Mouse (Mus musculus) left cerebral cortex, postnatal 10 days (tissue): ENCODE data around the gene Cep104. TPM values are rescaled to one million over a fixed set of nuclear protein-coding genes. Genes with fewer than 3 reads are reported as not detected.

Experiments used
- DNase-seq, 2 experiments: peaks; one replicate each; pipeline ENCODE4 v3.0.0; 2021 to 2022; ENCODE audit warnings: low spot score in 2 of 2, mixed read lengths in 1 of 2; ENCODE audit errors: extremely low spot score in 1 of 2
- intact Hi-C: fragments of 180-260 bp; cut with DNase I; formaldehyde crosslinking; loops from one replicate; pipeline ENCODE4 v1.15.1; 2025
- total RNA-seq, 2 experiments: library from RNA; stranded (reverse); gene quantifications; 2 replicates each; pipeline ENCODE4 v1.2.3; 2021

Gene Cep104
- 10 to 100 TPM; 23.8 to 24.0 TPM for total RNA-seq

GRCm38 (mm10) chr4:153974431-153975291 lies at the start of gene Cep104, which contains the start of gene Dffb:
Cep104 (plus strand) TSS chr4:153975194.
Dffb (minus strand) TSS chr4:153975126.
- peak; percentile 93 to 96 for DNase-seq
- intact Hi-C loops: no loop called here

DNA sequence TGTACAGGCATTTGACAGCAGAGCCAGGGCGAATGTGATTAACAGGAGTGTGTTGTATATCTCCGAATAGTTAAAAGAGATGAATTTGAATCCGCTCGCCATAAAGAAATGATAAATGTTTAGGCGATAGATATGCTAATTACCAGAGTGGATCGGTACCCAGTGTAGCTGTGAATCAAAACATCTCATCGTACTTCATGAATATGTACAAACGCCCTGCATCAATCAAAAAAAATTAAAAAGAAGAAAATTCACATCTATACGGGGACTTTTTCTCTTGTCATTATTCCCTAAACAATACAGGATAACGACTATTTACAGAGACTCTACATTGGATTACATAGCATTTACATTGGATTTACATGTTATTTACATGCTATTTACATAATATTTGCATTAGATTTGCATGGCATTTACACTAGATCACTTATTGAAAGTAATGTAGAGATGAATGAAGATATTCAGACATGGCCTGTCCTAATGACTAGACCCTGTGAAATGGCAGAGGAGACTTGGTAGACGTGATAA lies 46.2 kb upstream of the Cep104 start:
- intact Hi-C loops: no loop called here
- no peak for DNase-seq

- no peak for DNase-seq
- intact Hi-C loops: no loop called here
Measured at GRCm38 (mm10) chr4:153929425-153929824, 45.6 kb upstream of the Cep104 start.

DNA sequence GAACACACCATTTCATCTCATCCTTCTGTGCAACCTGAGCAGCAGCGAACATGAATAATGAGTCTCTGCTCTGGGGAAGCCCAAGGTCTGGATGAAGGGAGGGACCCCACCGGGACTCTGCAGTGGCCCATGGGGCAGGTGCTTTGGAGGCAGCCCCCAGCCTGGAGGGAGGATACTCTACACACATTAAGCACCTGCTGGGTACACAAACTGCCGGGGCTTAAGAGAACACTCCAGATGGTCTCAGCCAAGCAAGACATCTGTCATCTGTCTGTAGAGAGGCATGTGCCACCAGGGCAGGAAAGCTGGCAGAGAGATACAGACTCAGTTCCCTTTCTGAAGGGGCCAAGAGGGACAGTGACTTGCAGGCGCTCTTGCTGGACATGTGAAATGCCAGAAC lies 45.1 kb upstream of the Cep104 start:
- intact Hi-C loops: loop anchor here (10.0 kb wide), 1 partner anchor 1405 kb away; no protein-coding TSS in a partner anchor
- DNase-seq: no peak

- peak in 1 of 2 experiments; percentile 60 for DNase-seq
- intact Hi-C loops: loop anchor here (5.0 kb wide), 2 partner anchors 136 to 456 kb away; no protein-coding TSS in a partner anchor
Measured at GRCm38 (mm10) chr4:153943243-153943642, 31.8 kb upstream of the Cep104 start.

GRCm38 (mm10) chr4:153944261-153944660 lies 30.7 kb upstream of the Cep104 start:
- intact Hi-C loops: loop anchor here (5.0 kb wide), 2 partner anchors 137 to 457 kb away; no protein-coding TSS in a partner anchor

GRCm38 (mm10) chr4:153945741-153946140 lies 29.3 kb upstream of the Cep104 start:
- no peak for DNase-seq
- intact Hi-C loops: no loop called here

More at GRCm38 (mm10) chr4:153944261-153944660, 30.7 kb upstream of the Cep104 start:
- peak in 1 of 2 experiments; percentile 38 for DNase-seq

- DNase-seq: no peak
- intact Hi-C loops: no loop called here
Measured at GRCm38 (mm10) chr4:153950372-153950771, 24.6 kb upstream of the Cep104 start.

DNA sequence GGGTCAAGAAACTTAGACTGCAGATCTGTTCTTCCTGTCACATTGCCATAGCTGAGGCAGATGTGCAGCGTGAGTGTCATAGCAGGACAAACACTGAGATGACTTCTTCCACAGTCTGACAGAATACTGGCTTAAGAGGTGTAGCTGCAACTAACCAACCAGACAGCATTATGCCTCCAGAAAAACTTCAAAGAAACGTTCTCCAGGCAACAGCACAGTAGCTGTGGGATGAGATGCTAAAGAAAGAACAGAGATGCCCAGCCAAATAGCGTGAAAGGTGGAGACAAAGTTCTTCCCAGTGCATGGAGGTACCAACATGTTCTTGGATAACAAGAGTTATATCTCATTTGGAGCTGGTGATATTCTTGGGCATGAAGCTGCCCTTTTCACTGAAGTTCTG lies 23.8 kb upstream of the Cep104 start:
- DNase-seq: no peak
- intact Hi-C loops: no loop called here

GRCm38 (mm10) chr4:153951692-153952091 lies 23.3 kb upstream of the Cep104 start:
- intact Hi-C loops: no loop called here

GRCm38 (mm10) chr4:153955651-153956050 lies 19.3 kb upstream of the Cep104 start:
- intact Hi-C loops: no loop called here

More at GRCm38 (mm10) chr4:153951692-153952091, 23.3 kb upstream of the Cep104 start:
- no peak for DNase-seq

DNA sequence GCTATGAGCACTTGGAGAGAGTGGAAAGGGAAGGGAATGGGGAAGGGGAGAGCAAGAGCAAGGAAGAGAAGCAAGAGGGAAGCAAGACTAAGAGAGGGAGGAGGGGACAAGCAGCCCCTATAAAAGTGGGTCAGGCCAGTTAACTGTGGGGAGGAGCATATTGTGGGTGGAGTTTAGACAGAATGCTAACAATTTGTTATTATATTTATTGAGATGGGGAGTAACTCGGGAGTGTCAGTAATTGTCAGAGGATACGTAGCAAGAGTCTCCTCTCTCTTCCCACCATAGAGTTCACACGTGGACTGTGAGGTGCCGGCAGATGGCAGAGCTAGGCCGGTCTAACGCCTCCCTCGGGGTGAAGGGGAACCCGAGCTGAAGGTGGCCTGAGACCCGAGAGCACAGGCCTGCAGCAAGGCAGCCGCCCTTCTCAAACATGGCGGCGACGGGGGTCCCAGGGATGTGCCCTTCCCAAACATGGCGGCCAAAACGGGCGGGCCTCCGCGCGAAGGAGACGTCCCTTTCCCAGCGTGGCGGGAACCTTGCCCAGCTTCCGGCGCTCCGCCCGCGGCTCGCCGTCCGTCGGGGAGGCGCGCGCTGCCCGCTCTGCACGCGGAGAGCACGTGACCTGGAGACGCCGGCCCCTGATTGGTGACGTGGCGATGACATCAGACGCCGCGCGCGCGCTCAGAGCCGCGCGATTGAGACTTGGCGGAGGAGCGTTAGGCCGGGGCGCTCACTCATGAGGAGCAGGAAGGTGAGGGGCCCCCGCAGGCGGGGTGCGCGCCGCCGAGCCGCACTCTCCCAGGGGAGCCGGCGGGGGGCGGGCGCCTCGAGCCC lies 18.2 kb upstream of the Cep104 start, which contains the start of gene A430005L14Rik:
TSS of gene A430005L14Rik (plus strand) at position 669 of the 837 bp plus-strand sequence.
- peak; percentile 97 to 99 for DNase-seq
- intact Hi-C loops: no loop called here

More at GRCm38 (mm10) chr4:153955651-153956050, 19.3 kb upstream of the Cep104 start:
- DNase-seq: peak in 1 of 2 experiments; percentile 40

- intact Hi-C loops: no loop called here
- DNase-seq: no peak
Measured at GRCm38 (mm10) chr4:153957444-153958250, 17.3 kb upstream of the Cep104 start.

DNA sequence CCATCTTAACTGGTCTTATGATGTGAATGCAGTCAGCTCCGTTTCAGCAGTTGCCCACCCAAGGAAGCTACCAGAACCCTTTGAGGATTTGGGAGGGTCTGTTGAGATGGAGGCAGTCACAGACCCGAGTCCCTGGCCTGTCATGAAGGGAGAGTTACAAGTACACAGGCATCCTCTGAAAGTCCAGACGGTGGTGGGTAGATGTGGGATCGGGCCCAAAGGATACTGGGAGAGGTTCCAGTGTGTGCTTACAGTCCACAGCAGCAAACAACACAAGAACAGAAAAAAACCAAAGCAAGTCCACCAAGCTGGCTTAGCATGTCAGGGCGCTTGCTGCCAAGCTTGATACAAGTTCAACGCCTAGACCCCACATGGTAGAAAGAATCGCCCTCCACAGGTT lies 12.4 kb upstream of the Cep104 start:
- intact Hi-C loops: no loop called here
- no peak for DNase-seq

GRCm38 (mm10) chr4:153966651-153967050 lies 8.3 kb upstream of the Cep104 start:
- intact Hi-C loops: no loop called here
- DNase-seq: no peak

DNA sequence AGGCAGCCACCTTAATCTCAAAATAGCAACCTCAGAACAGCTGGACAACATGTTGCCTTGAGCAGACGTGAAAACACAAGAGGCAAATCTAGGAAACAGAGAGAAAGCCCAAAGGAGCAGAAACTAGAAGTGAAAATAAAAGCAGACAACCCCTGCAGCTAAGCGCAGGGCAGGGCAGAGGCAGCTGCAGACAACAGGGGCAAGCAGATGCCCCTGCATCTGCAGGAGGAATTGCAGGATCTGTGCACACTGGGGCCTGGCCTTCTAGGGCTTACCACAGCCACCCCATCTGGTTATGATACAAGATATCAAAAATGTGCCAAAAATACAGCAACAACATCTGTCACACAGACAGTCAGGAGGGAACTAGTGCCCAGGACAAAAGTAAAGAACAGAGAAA lies 7.4 kb upstream of the Cep104 start:
- intact Hi-C loops: no loop called here
- no peak for DNase-seq

DNA sequence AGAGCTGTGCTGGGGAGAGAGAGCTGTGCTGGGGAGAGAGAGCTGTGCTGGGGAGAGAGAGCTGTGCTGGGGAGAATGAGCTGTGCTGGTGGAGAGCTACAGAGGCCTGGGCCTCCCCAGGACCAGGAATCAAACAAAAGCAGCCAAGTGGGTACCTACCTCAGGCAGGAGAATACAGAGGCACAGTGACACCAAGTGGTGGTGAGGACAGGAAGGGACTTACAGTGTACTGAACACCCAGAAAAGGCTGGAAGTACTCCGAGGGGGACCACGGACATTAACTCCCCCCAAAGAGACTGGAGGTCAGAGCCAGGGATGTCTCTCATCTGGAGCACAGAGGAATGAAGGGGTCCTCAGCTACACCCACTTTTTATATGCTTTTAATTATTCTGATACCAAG lies 6.9 kb upstream of the Cep104 start:
- DNase-seq: no peak
- intact Hi-C loops: no loop called here

GRCm38 (mm10) chr4:153975292-153975662 lies 283 bp downstream of the Cep104 start:
- DNase-seq: no peak
- intact Hi-C loops: no loop called here
